Comparison of ENCODE assay signal across 21 mouse cellular contexts in the genomic region with DNA sequence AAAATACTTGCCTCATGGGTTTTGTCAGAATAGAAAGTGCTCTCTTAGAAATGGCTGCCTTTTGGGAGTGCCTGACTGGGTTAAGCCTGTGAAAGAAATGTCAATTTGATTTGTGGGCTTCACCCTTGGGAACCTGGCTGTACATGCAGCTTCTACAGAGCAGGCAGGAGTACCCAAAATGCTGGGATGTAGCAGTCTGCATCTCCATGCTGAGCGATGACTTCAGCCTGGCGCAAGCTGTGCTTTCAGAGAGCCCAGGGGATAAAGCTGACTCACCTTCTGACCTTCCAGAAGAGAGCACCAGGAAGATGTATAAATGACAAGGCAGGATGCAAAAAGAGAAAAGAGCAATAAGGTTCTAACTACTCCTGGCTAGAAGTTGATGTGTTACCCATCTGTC.
A peak's percentile ranks its signal among the peaks of the same experiment; 100 is the strongest.
DNase-seq lines count a peak whose midpoint lies in the region; ATAC-seq and TF ChIP-seq lines count a peak whose summit lies in the region.
"Had no signal": no experiment of that assay in that cellular context is flagged by ENCODE, and none has a peak within 500 bp of the region (broad histone marks: within the 10 kb centered on the region; RNA-seq: fewer than 3 reads in every experiment).

No protein-coding gene starts in this region.

- no peak for ATAC-seq in midbrain, postnatal 0 days (ENCODE audit: low FRiP score)
- ATAC-seq in midbrain, embryonic 16.5 days = no peak
- ATAC-seq: forebrain, embryonic 14.5 days; inflammation-experienced regulatory T-cells, adult 6 months; liver, embryonic 12.5 days; midbrain, embryonic 13.5 days had no signal

- H3K4me2 ChIP-seq in midbrain, postnatal 0 days (ENCODE audit: low read depth, low read length, poor library complexity, severe bottlenecking) = no peak overlapping the region
- no peak overlapping the region for H3K4me2 ChIP-seq in midbrain, embryonic 16.5 days (ENCODE audit: low read length)
- H3K4me2 ChIP-seq: embryonic facial prominence, embryonic 15.5 days; limb, embryonic 13.5 days; liver, embryonic 12.5 days; midbrain, embryonic 13.5 days had no signal

- 0 out of 2 replicates have a peak, but pooled peaks cover 2% of the 10 kb centered on the region for H3K9me3 ChIP-seq in midbrain, postnatal 0 days (ENCODE audit: low read length)
- H3K9me3 ChIP-seq in midbrain, embryonic 16.5 days (replicated peaks; ENCODE audit: control insufficient read depth, low read length, poor library complexity, severe bottlenecking) = no peaks in the 10 kb centered on the region; the same call in 1 of the 2 replicates
- H3K9me3 ChIP-seq in limb, embryonic 10.5 days (replicated peaks) = no peaks in the 10 kb centered on the region
- H3K9me3 ChIP-seq: embryonic facial prominence, embryonic 15.5 days; heart, embryonic 10.5 days; limb, embryonic 13.5 days; liver, embryonic 12.5 days; midbrain, embryonic 13.5 days had no signal

- peak; percentile 12 for DNase-seq in midbrain, postnatal 0 days (ENCODE audit: low spot score)
- peak; percentile 22 to 41 for DNase-seq in cerebellum, adult 18-20 months
- peak; percentile 38 for DNase-seq in cerebellum, adult 9-11 months
- peak; percentile 34 for DNase-seq in embryo, embryonic 11.5 days (ENCODE audit: low read depth, low spot score)
- no peak for DNase-seq in thymus, adult 2 months
- no peak for DNase-seq in limb, embryonic 10.5 days (ENCODE audit: low spot score)
- DNase-seq in thymus, postnatal 4 days = no peak
- DNase-seq: adrenal gland, adult 2 months; heart, postnatal 4 days; kidney, adult 9 months; kidney, postnatal 14 days; lung, adult 18-20 months; lung, postnatal 10 days had no signal

- H3K9ac ChIP-seq in midbrain, postnatal 0 days (replicated peaks; ENCODE audit: low read length, poor library complexity, severe bottlenecking) = no peak overlapping the region
- H3K9ac ChIP-seq in midbrain, embryonic 16.5 days (ENCODE audit: low read depth, low read length) = no peak overlapping the region
- H3K9ac ChIP-seq: embryonic facial prominence, embryonic 15.5 days; limb, embryonic 13.5 days; liver, embryonic 12.5 days; midbrain, embryonic 13.5 days had no signal

- H3K27ac ChIP-seq in midbrain, postnatal 0 days (ENCODE audit: low read depth, low read length) = no peak overlapping the region
- no peak overlapping the region for H3K27ac ChIP-seq in midbrain, embryonic 16.5 days (ENCODE audit: low read length)
- no peak overlapping the region for H3K27ac ChIP-seq in thymus, adult 2 months (ENCODE audit: control insufficient read depth, insufficient read depth, low read length)
- no peak overlapping the region for H3K27ac ChIP-seq in limb, embryonic 10.5 days
- H3K27ac ChIP-seq: embryonic facial prominence, embryonic 15.5 days; heart, embryonic 10.5 days; limb, embryonic 13.5 days; liver, embryonic 12.5 days; midbrain, embryonic 13.5 days had no signal

- no peaks in the 10 kb centered on the region for H3K36me3 ChIP-seq in midbrain, postnatal 0 days (ENCODE audit: insufficient read depth, low read length)
- no peaks in the 10 kb centered on the region for H3K36me3 ChIP-seq in midbrain, embryonic 16.5 days (ENCODE audit: control insufficient read depth, insufficient read depth, low read length)
- no peaks in the 10 kb centered on the region for H3K36me3 ChIP-seq in thymus, adult 2 months (ENCODE audit: control insufficient read depth, insufficient read depth, low read length)
- no peaks in the 10 kb centered on the region for H3K36me3 ChIP-seq in limb, embryonic 10.5 days
- H3K36me3 ChIP-seq: embryonic facial prominence, embryonic 15.5 days; heart, embryonic 10.5 days; limb, embryonic 13.5 days; liver, embryonic 12.5 days; midbrain, embryonic 13.5 days had no signal

- no peaks in the 10 kb centered on the region for H3K27me3 ChIP-seq in midbrain, postnatal 0 days (ENCODE audit: insufficient read depth, low read length)
- H3K27me3 ChIP-seq in midbrain, embryonic 16.5 days (ENCODE audit: control insufficient read depth, insufficient read depth, low read depth, low read length) = no peaks in the 10 kb centered on the region
- no peaks in the 10 kb centered on the region for H3K27me3 ChIP-seq in thymus, adult 2 months (ENCODE audit: control insufficient read depth, insufficient read depth, low read length)
- H3K27me3 ChIP-seq in limb, embryonic 10.5 days (ENCODE audit: low read depth, poor library complexity, severe bottlenecking) = no peaks in the 10 kb centered on the region
- H3K27me3 ChIP-seq: embryonic facial prominence, embryonic 15.5 days; limb, embryonic 13.5 days; liver, embryonic 12.5 days; midbrain, embryonic 13.5 days had no signal

- no peak for TF ChIP-seq CTCF in midbrain, postnatal 0 days (IDR thresholded peaks at IDR 0.05)
- TF ChIP-seq CTCF in thymus, adult 2 months (IDR thresholded peaks at IDR 0.05; ENCODE audit: borderline replicate concordance, control insufficient read depth, extremely low read depth, insufficient read depth, low read length, poor library complexity) = no peak

- 88% methylated on average over 2 of the region's 2 CpGs for WGBS in midbrain, postnatal 0 days
- WGBS in midbrain, embryonic 16.5 days = 85% methylated on average over 2 of the region's 2 CpGs
- 82% methylated on average over 2 of the region's 2 CpGs for WGBS in thymus, adult 2 months
- 89% methylated on average over 2 of the region's 2 CpGs for whole genome bisulfite sequencing in limb, embryonic 10.5 days

- no peaks in the 10 kb centered on the region for H3K4me1 ChIP-seq in midbrain, postnatal 0 days (ENCODE audit: insufficient read depth, low read length)
- no peaks in the 10 kb centered on the region for H3K4me1 ChIP-seq in midbrain, embryonic 16.5 days (ENCODE audit: control insufficient read depth, insufficient read depth, low read length)
- H3K4me1 ChIP-seq in thymus, adult 2 months (replicated peaks; ENCODE audit: control insufficient read depth, insufficient read depth, low read length) = no peaks in the 10 kb centered on the region
- no peaks in the 10 kb centered on the region for H3K4me1 ChIP-seq in limb, embryonic 10.5 days
- H3K4me1 ChIP-seq: embryonic facial prominence, embryonic 15.5 days; heart, embryonic 10.5 days; limb, embryonic 13.5 days; liver, embryonic 12.5 days had no signal

- no peak for TF ChIP-seq POLR2A in thymus, adult 2 months (IDR thresholded peaks at IDR 0.05; ENCODE audit: control insufficient read depth, extremely low read depth, insufficient read depth, low read length, poor library complexity)

- H3K4me3 ChIP-seq in midbrain, postnatal 0 days (ENCODE audit: low read depth, low read length) = no peak overlapping the region
- no peak overlapping the region for H3K4me3 ChIP-seq in midbrain, embryonic 16.5 days (ENCODE audit: low read depth, low read length)
- no peak overlapping the region for H3K4me3 ChIP-seq in thymus, adult 2 months (ENCODE audit: control insufficient read depth, insufficient read depth, low read length)
- H3K4me3 ChIP-seq in limb, embryonic 10.5 days = no peak overlapping the region
- H3K4me3 ChIP-seq: embryonic facial prominence, embryonic 15.5 days; heart, embryonic 10.5 days; limb, embryonic 13.5 days; liver, embryonic 12.5 days; midbrain, embryonic 13.5 days had no signal

Comparison
In these comparisons a context has a peak if more than half of its experiments do, and no peak if none do; other contexts are left out.
1. DNase-seq: peak in midbrain, postnatal 0 days (single experiment), cerebellum, adult 18-20 months (2 of 2), cerebellum, adult 9-11 months (single experiment) and embryo, embryonic 11.5 days (single experiment); none in thymus, adult 2 months (single experiment), limb, embryonic 10.5 days (single experiment) and thymus, postnatal 4 days (single experiment).